Mouse (Mus musculus) neural tube, embryonic 11.5 days (tissue): ENCODE data around the gene Kctd21. TPM values are rescaled to one million over a fixed set of nuclear protein-coding genes. Genes with fewer than 3 reads are reported as not detected.

Source experiments
- ATAC-seq: fragments of 200-750 bp; cut with Nextera tagmentation; 2 replicates; pipeline ENCODE4 v1.8.0; 2017; ENCODE audit warnings: moderate number of reproducible peaks, mild to moderate bottlenecking, moderate TSS enrichment, moderate library complexity; ENCODE audit not compliant: insufficient read depth, low FRiP score, low TSS enrichment
- DNase-seq: peaks from one replicate; pipeline ENCODE4 v3.0.0-alpha.2; 2015; ENCODE audit warnings: low spot score
- H3K27ac ChIP-seq: fragments of 300-500 bp; sonication (generic); 2 replicates; pipeline ENCODE4 v1.5.1; 2014; ENCODE audit warnings: low read depth, mild to moderate bottlenecking, low read length
- H3K27me3 ChIP-seq: fragments of 300-500 bp; sonication (generic); 2 replicates; pipeline ENCODE4 v1.6.1; 2014; ENCODE audit warnings: mild to moderate bottlenecking, low read length, mixed read lengths; ENCODE audit not compliant: control insufficient read depth, insufficient read depth
- H3K36me3 ChIP-seq: fragments of 300-500 bp; sonication (generic); 2 replicates; pipeline ENCODE4 v1.6.1; 2014; ENCODE audit warnings: mild to moderate bottlenecking, low read length, moderate library complexity, mixed read lengths; ENCODE audit not compliant: control insufficient read depth, insufficient read depth
- H3K4me1 ChIP-seq: fragments of 300-500 bp; sonication (generic); 2 replicates; pipeline ENCODE4 v1.6.1; 2014; ENCODE audit warnings: low read length, mixed read lengths; ENCODE audit not compliant: control insufficient read depth, insufficient read depth
- H3K4me2 ChIP-seq: fragments of 300-500 bp; sonication (generic); 2 replicates; pipeline ENCODE4 v1.6.1; 2014; ENCODE audit warnings: low read depth, mild to moderate bottlenecking, moderate library complexity
- H3K4me3 ChIP-seq: fragments of 300-500 bp; sonication (generic); 2 replicates; pipeline ENCODE4 v1.5.1; 2014; ENCODE audit warnings: low read depth, low read length
- H3K9ac ChIP-seq: fragments of 300-500 bp; sonication (generic); 2 replicates; pipeline ENCODE4 v1.6.1; 2014; ENCODE audit warnings: mild to moderate bottlenecking, low read length
- H3K9me3 ChIP-seq: fragments of 300-500 bp; sonication (generic); 2 replicates; pipeline ENCODE4 v1.6.1; 2016; ENCODE audit warnings: low read length; ENCODE audit not compliant: control insufficient read depth
- WGBS: fragments of 180-500 bp; shearing (Covaris S2); extraction: QIAGEN DNeasy Blood & Tissue Kit; methylation state at CpG from one replicate; pipeline ENCODE4 v1.1.7; 2014; 5-methylcytosine and 5-hydroxymethylcytosine counted together
- polyA plus RNA-seq: library from polyadenylated mRNA; unstranded; fragments of >200 nt; fragmentation: Nextera tagmentation; extraction: Ambion mirVana; gene quantifications from 2 replicates; pipeline ENCODE4 v1.2.1, GENCODE M21; 2014

Gene Kctd21
- polyA plus RNA-seq, 1 experiment from 2014 or later: 6.1 TPM

- no peaks in the 10 kb centered on the region for H3K4me1 ChIP-seq
- DNase-seq (no peak), ATAC-seq (no peak)
- no peak overlapping the region for H3K27ac ChIP-seq
- H3K4me3 ChIP-seq: no peak overlapping the region
- H3K36me3 ChIP-seq: no peaks in the 10 kb centered on the region; the same call in none of the 2 replicates
- 86% methylated on average over 4 of the region's 4 CpGs for WGBS
- no peaks in the 10 kb centered on the region for H3K27me3 ChIP-seq
- H3K9me3 ChIP-seq: no peaks in the 10 kb centered on the region
- no peak overlapping the region for H3K4me2 ChIP-seq
- H3K9ac ChIP-seq: no peak overlapping the region
Observed at GRCm38 (mm10) chr7:97302876-97303275, 29.3 kb upstream of the Kctd21 start.

- no peak for DNase-seq
- H3K27me3 ChIP-seq: no peaks in the 10 kb centered on the region
- H3K36me3 ChIP-seq: peaks cover 3% of the 10 kb centered on the region
Observed at GRCm38 (mm10) chr7:97303614-97304013, 28.5 kb upstream of the Kctd21 start.

GRCm38 (mm10) chr7:97304471-97304870 lies 27.7 kb upstream of the Kctd21 start:
- H3K4me2 ChIP-seq: no peak overlapping the region
- H3K4me3 ChIP-seq: no peak overlapping the region
- DNase-seq (no peak), ATAC-seq (no peak)
- no peaks in the 10 kb centered on the region for H3K9me3 ChIP-seq
- no peaks in the 10 kb centered on the region for H3K4me1 ChIP-seq
- no peaks in the 10 kb centered on the region for H3K27me3 ChIP-seq
- no peak overlapping the region for H3K9ac ChIP-seq
- no peak overlapping the region for H3K27ac ChIP-seq
- H3K36me3 ChIP-seq: peaks cover 3% of the 10 kb centered on the region

More at GRCm38 (mm10) chr7:97303614-97304013, 28.5 kb upstream of the Kctd21 start:
- Histone ChIP-seq H3K9ac (no peak overlapping the region), H3K4me1 (no peaks in the 10 kb centered on the region), H3K9me3 (no peaks in the 10 kb centered on the region), H3K4me2 (no peak overlapping the region), H3K27ac (no peak overlapping the region), H3K4me3 (no peak overlapping the region)
- ATAC-seq: no peak
- 80% methylated on average over 2 of the region's 2 CpGs for WGBS

GRCm38 (mm10) chr7:97305206-97305605 lies 26.9 kb upstream of the Kctd21 start:
- Histone ChIP-seq H3K9me3 (no peaks in the 10 kb centered on the region), H3K4me2 (no peak overlapping the region), H3K9ac (no peak overlapping the region), H3K36me3 (peaks cover 3% of the 10 kb centered on the region), H3K27me3 (no peaks in the 10 kb centered on the region), H3K4me1 (no peaks in the 10 kb centered on the region), H3K4me3 (no peak overlapping the region), H3K27ac (no peak overlapping the region)
- DNase-seq (no peak), ATAC-seq (no peak)
- WGBS: 92% methylated on average over 4 of the region's 4 CpGs

- H3K36me3 ChIP-seq: peaks cover 3% of the 10 kb centered on the region; the same call in 1 of the 2 replicates
- H3K4me1 ChIP-seq: no peaks in the 10 kb centered on the region
- DNase-seq (no peak), ATAC-seq (no peak)
- H3K9ac ChIP-seq: no peak overlapping the region
- no peaks in the 10 kb centered on the region for H3K27me3 ChIP-seq
- no peak overlapping the region for H3K4me3 ChIP-seq
- 95% methylated on average over 2 of the region's 2 CpGs for WGBS
- no peaks in the 10 kb centered on the region for H3K9me3 ChIP-seq
- H3K27ac ChIP-seq: no peak overlapping the region
- no peak overlapping the region for H3K4me2 ChIP-seq
Observed at GRCm38 (mm10) chr7:97306813-97307212, 25.3 kb upstream of the Kctd21 start.

GRCm38 (mm10) chr7:97307546-97307945 lies 24.6 kb upstream of the Kctd21 start:
- Histone ChIP-seq H3K9ac (no peak overlapping the region), H3K4me1 (no peaks in the 10 kb centered on the region), H3K9me3 (no peaks in the 10 kb centered on the region), H3K4me2 (no peak overlapping the region), H3K27me3 (no peaks in the 10 kb centered on the region), H3K36me3 (peaks cover 3% of the 10 kb centered on the region; the same call in 1 of the 2 replicates), H3K27ac (no peak overlapping the region), H3K4me3 (no peak overlapping the region)
- WGBS: 73% methylated on average over 1 of the region's 1 CpGs
- ATAC-seq (no peak), DNase-seq (no peak)

- Histone ChIP-seq H3K4me3 (no peak overlapping the region), H3K27ac (no peak overlapping the region), H3K9ac (no peak overlapping the region), H3K27me3 (no peaks in the 10 kb centered on the region), H3K9me3 (no peaks in the 10 kb centered on the region), H3K4me2 (no peak overlapping the region), H3K36me3 (peaks cover 3% of the 10 kb centered on the region; the same call in 1 of the 2 replicates), H3K4me1 (no peaks in the 10 kb centered on the region)
- ATAC-seq (no peak), DNase-seq (no peak)
- WGBS: 86% methylated on average over 4 of the region's 4 CpGs
Observed at GRCm38 (mm10) chr7:97309461-97310340, 22.4 kb upstream of the Kctd21 start.

- no peak overlapping the region for H3K4me3 ChIP-seq
- no peak overlapping the region for H3K9ac ChIP-seq
- WGBS: 87% methylated on average over 3 of the region's 3 CpGs
- no peak for ATAC-seq
- H3K9me3 ChIP-seq: no peaks in the 10 kb centered on the region
- H3K36me3 ChIP-seq: peaks cover 3% of the 10 kb centered on the region; the same call in 1 of the 2 replicates
- H3K4me1 ChIP-seq: no peaks in the 10 kb centered on the region
- H3K27ac ChIP-seq: no peak overlapping the region
- H3K27me3 ChIP-seq: no peaks in the 10 kb centered on the region
- no peak for DNase-seq
- no peak overlapping the region for H3K4me2 ChIP-seq
Observed at GRCm38 (mm10) chr7:97310341-97310635, 21.8 kb upstream of the Kctd21 start.

GRCm38 (mm10) chr7:97311620-97312019 lies 20.5 kb upstream of the Kctd21 start:
- Histone ChIP-seq H3K4me3 (no peak overlapping the region), H3K4me2 (no peak overlapping the region), H3K4me1 (no peaks in the 10 kb centered on the region), H3K9me3 (no peaks in the 10 kb centered on the region), H3K9ac (no peak overlapping the region), H3K27ac (no peak overlapping the region), H3K36me3 (peaks cover 3% of the 10 kb centered on the region; the same call in 1 of the 2 replicates), H3K27me3 (no peaks in the 10 kb centered on the region)
- ATAC-seq: no peak
- no peak for DNase-seq
- 96% methylated on average over 14 of the region's 14 CpGs for WGBS
